Mouse (Mus musculus) cortical plate, adult 2 months (tissue): ENCODE data around the gene Gadd45g.

Experiments
- CTCF ChIP-seq: fragments of 200-500 bp; IDR thresholded peaks from 2 replicates; pipeline ENCODE4 v1.5.1; 2011; ENCODE audit warnings: mild to moderate bottlenecking, control low read depth, low read length; ENCODE audit not compliant: insufficient read depth; ENCODE audit errors: extremely low read depth
- POLR2A ChIP-seq: fragments of 200-500 bp; IDR thresholded peaks from 2 replicates; pipeline ENCODE4 v1.6.1; 2011; ENCODE audit warnings: mild to moderate bottlenecking, low read length, control low read depth; ENCODE audit not compliant: insufficient read depth; ENCODE audit errors: extremely low read depth

- TF ChIP-seq POLR2A (no peak), CTCF (no peak)
Observed at GRCm38 (mm10) chr13:51882218-51882617, 35.7 kb downstream of the Gadd45g start.
